Mouse (Mus musculus) MEL (cell line): ENCODE measurements at regions not wholly inside any gene's neighbourhood (a gene's known extent, or its start where the extent isn't known, plus 50 kb on each side); places are given as distances from the start of the nearest gene placed in this dataset.

Experiments
- DNase-seq: peaks from one replicate; pipeline ENCODE4 v3.0.0; 2011; ENCODE audit warnings: low read depth, low spot score
- H3K27ac ChIP-seq: 2 replicates; pipeline ENCODE4 v1.5.1; 2012; ENCODE audit warnings: low read depth, mild to moderate bottlenecking, control low read depth, low read length, moderate library complexity; ENCODE audit not compliant: control insufficient read depth
- H3K27me3 ChIP-seq, 2 experiments: fragments of 150-350 bp in 1 of 2; sonication (generic) in 1 of 2; 2 replicates each; pipeline ENCODE4 v1.6.1; 2012; ENCODE audit warnings: low read length in 2 of 2, mild to moderate bottlenecking in 2 of 2, improper control_type of control experiment in 1 of 2, moderate library complexity in 1 of 2; ENCODE audit not compliant: insufficient read depth in 2 of 2, control insufficient read depth in 1 of 2
- H3K36me3 ChIP-seq, 2 experiments: 2 replicates each; pipeline ENCODE4 v1.6.1; 2012 to 2014; ENCODE audit warnings: low read length in 2 of 2, improper control_type of control experiment in 1 of 2, inconsistent platforms in 1 of 2, mild to moderate bottlenecking in 1 of 2; ENCODE audit not compliant: insufficient read depth in 2 of 2, control insufficient read depth in 1 of 2
- H3K4me1 ChIP-seq, 2 experiments: fragments of 150-350 bp in 1 of 2; sonication (generic) in 1 of 2; 2 replicates each; pipeline ENCODE4 v1.6.1; 2012; ENCODE audit warnings: low read length in 2 of 2, improper control_type of control experiment in 1 of 2, mild to moderate bottlenecking in 1 of 2; ENCODE audit not compliant: insufficient read depth in 2 of 2, control insufficient read depth in 1 of 2
- H3K4me3 ChIP-seq, 2 experiments: fragments of 150-350 bp in 1 of 2; sonication (generic) in 1 of 2; 2 replicates each; pipeline ENCODE4 v1.5.1; 2012; ENCODE audit warnings: low read depth in 2 of 2, low read length in 2 of 2, mild to moderate bottlenecking in 2 of 2, moderate library complexity in 2 of 2, control low read depth in 1 of 2, improper control_type of control experiment in 1 of 2; ENCODE audit not compliant: control insufficient read depth in 1 of 2, insufficient read depth in 1 of 2
- H3K79me2 ChIP-seq: 2 replicates; pipeline ENCODE4 v1.6.1; 2012; ENCODE audit warnings: mild to moderate bottlenecking, low read length, moderate library complexity; ENCODE audit not compliant: control insufficient read depth, poor library complexity, insufficient read depth
- H3K9ac ChIP-seq: 2 replicates; pipeline ENCODE4 v1.6.1; 2012; ENCODE audit warnings: low read depth, mild to moderate bottlenecking, control low read depth, low read length, moderate library complexity; ENCODE audit not compliant: control insufficient read depth, poor library complexity, severe bottlenecking
- H3K9me3 ChIP-seq: fragments of 150-350 bp; sonication (generic); replicated peaks from 2 replicates; pipeline ENCODE4 v1.6.1; 2012; ENCODE audit warnings: mild to moderate bottlenecking, low read length, improper control_type of control experiment, moderate library complexity; ENCODE audit not compliant: insufficient read depth
- BHLHE40 ChIP-seq: IDR thresholded peaks from 2 replicates; pipeline ENCODE4 v1.6.1; 2012; ENCODE audit warnings: low read depth, mild to moderate bottlenecking, inconsistent platforms, low read length, improper control_type of control experiment, borderline replicate concordance
- CHD1 ChIP-seq: IDR thresholded peaks from 2 replicates; pipeline ENCODE4 v1.6.1; 2012; ENCODE audit warnings: low read depth, mild to moderate bottlenecking, inconsistent platforms, low read length, improper control_type of control experiment
- ETS1 ChIP-seq: IDR thresholded peaks from 2 replicates; pipeline ENCODE4 v1.6.1; 2012; ENCODE audit warnings: low read depth, mild to moderate bottlenecking, inconsistent platforms, low read length, improper control_type of control experiment, moderate library complexity
- GABPA ChIP-seq: IDR thresholded peaks from 2 replicates; pipeline ENCODE4 v1.6.1; 2012; ENCODE audit warnings: low read depth, mild to moderate bottlenecking, inconsistent platforms, low read length, improper control_type of control experiment, moderate library complexity
- GATA1 ChIP-seq: IDR thresholded peaks from 2 replicates; pipeline ENCODE4 v1.6.1; 2011; ENCODE audit warnings: low read depth, low read length, improper control_type of control experiment
- HCFC1 ChIP-seq: IDR thresholded peaks from 2 replicates; pipeline ENCODE4 v1.6.1; 2012; ENCODE audit warnings: low read depth, mild to moderate bottlenecking, inconsistent platforms, low read length, improper control_type of control experiment, moderate library complexity
- JUND ChIP-seq: IDR thresholded peaks from 2 replicates; pipeline ENCODE4 v1.6.1; 2011; ENCODE audit warnings: low read depth, mild to moderate bottlenecking, improper control_type of control experiment, low read length
- KAT2A ChIP-seq: conservative IDR thresholded peaks from 2 replicates; pipeline ENCODE4 v1.6.1; 2012; ENCODE audit warnings: low read depth, low read length, improper control_type of control experiment, inconsistent platforms
- MAFK ChIP-seq: IDR thresholded peaks from 2 replicates; pipeline ENCODE4 v1.6.1; 2011; ENCODE audit warnings: low read depth, mild to moderate bottlenecking, low read length, improper control_type of control experiment, borderline replicate concordance
- MAX ChIP-seq: IDR thresholded peaks from 2 replicates; pipeline ENCODE4 v1.6.1; 2011; ENCODE audit warnings: low read length, improper control_type of control experiment
- MAZ ChIP-seq: IDR thresholded peaks from 2 replicates; pipeline ENCODE4 v1.6.1; 2012; ENCODE audit warnings: low read depth, mild to moderate bottlenecking, inconsistent platforms, low read length, improper control_type of control experiment
- MEF2A ChIP-seq: IDR thresholded peaks from 2 replicates; pipeline ENCODE4 v1.6.1; 2014; ENCODE audit warnings: low read depth, mild to moderate bottlenecking, inconsistent platforms, low read length, improper control_type of control experiment; ENCODE audit not compliant: poor library complexity, insufficient replicate concordance, severe bottlenecking; ENCODE audit errors: extremely low read depth
- NRF1 ChIP-seq: IDR thresholded peaks from 2 replicates; pipeline ENCODE4 v1.6.1; 2014; ENCODE audit warnings: low read depth, mild to moderate bottlenecking, inconsistent platforms, low read length, improper control_type of control experiment, moderate library complexity; ENCODE audit not compliant: poor library complexity, insufficient read depth, severe bottlenecking
- POLR2AphosphoS2 ChIP-seq: IDR thresholded peaks from 2 replicates; pipeline ENCODE4 v1.6.1; 2011; ENCODE audit warnings: low read length, improper control_type of control experiment
- SIN3A ChIP-seq: IDR thresholded peaks from 2 replicates; pipeline ENCODE4 v1.6.1; 2012; ENCODE audit warnings: low read length, improper control_type of control experiment, inconsistent platforms
- SMC3 ChIP-seq: IDR thresholded peaks from 2 replicates; pipeline ENCODE4 v1.6.1; 2011; ENCODE audit warnings: low read depth, low read length, improper control_type of control experiment
- TAL1 ChIP-seq: IDR thresholded peaks from 2 replicates; pipeline ENCODE4 v1.6.1; 2012; ENCODE audit warnings: mild to moderate bottlenecking, inconsistent platforms, low read length, moderate library complexity, mixed read lengths
- TBP ChIP-seq: IDR thresholded peaks from 2 replicates; pipeline ENCODE4 v1.8.0; 2011; ENCODE audit warnings: low read depth, low read length, improper control_type of control experiment
- ZKSCAN1 ChIP-seq: IDR thresholded peaks from 2 replicates; pipeline ENCODE4 v1.6.1; 2012; ENCODE audit warnings: low read depth, mild to moderate bottlenecking, inconsistent platforms, low read length, improper control_type of control experiment, moderate library complexity
- ZMIZ1 ChIP-seq: IDR thresholded peaks from 2 replicates; pipeline ENCODE4 v1.6.1; 2012; ENCODE audit warnings: low read depth, mild to moderate bottlenecking, inconsistent platforms, low read length, improper control_type of control experiment, moderate library complexity
- ZNF384 ChIP-seq: IDR thresholded peaks from 2 replicates; pipeline ENCODE4 v1.6.1; 2012; ENCODE audit warnings: low read depth, mild to moderate bottlenecking, inconsistent platforms, low read length, improper control_type of control experiment

DNA sequence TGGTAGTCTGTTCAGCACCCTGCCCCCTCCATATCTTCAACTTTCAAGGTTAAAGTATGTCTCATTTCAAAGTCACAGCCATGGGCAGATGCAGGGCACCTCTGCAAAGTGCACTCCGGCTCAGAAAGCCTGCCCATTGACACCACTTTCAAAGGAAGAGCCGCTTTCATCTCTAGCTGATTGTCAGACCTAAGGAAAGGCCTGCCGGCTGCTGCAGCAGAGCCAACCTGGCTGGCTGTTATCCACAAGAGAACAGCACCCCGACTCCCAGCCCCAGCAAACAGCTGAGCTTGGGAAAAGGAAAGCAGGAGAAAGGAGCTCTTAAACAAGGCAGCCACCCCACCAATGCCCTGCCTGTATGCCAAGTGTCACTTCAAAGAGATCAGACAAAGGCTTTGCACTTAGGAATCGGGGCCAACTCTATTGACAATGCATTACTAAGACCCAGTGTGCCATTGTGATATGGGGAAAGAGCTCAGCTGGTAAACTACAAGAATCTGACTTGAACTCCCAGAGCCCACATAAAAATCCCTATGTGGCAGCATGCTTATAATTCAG, 357.3 kb upstream of the Arid1b start:
- peaks cover 0 to 4% of the 10 kb centered on the region in 2 experiments; a peak in 3 of 4 replicates for H3K27me3 ChIP-seq
- no peaks in the 10 kb centered on the region for H3K4me1 ChIP-seq
- no peak for DNase-seq
- H3K27ac ChIP-seq: no peak overlapping the region
- H3K4me3 ChIP-seq: no peak overlapping the region
- H3K9me3 ChIP-seq: no peaks in the 10 kb centered on the region
- TF ChIP-seq TAL1: no peak
- TF ChIP-seq HCFC1: no peak
- no peak for TF ChIP-seq BHLHE40
- TF ChIP-seq GABPA: no peak
- no peak for TF ChIP-seq KAT2A
- TF ChIP-seq SIN3A: no peak
- TF ChIP-seq JUND: no peak
- TF ChIP-seq POLR2AphosphoS2: no peak
- TF ChIP-seq MEF2A: no peak
- no peak for TF ChIP-seq ZKSCAN1
- TF ChIP-seq MAFK: no peak
- no peak for TF ChIP-seq SMC3
- TF ChIP-seq ZMIZ1: no peak
- TF ChIP-seq CHD1: no peak
- no peak overlapping the region for H3K9ac ChIP-seq
- H3K79me2 ChIP-seq: no peaks in the 10 kb centered on the region
- H3K36me3 ChIP-seq: no peaks in the 10 kb centered on the region

DNA sequence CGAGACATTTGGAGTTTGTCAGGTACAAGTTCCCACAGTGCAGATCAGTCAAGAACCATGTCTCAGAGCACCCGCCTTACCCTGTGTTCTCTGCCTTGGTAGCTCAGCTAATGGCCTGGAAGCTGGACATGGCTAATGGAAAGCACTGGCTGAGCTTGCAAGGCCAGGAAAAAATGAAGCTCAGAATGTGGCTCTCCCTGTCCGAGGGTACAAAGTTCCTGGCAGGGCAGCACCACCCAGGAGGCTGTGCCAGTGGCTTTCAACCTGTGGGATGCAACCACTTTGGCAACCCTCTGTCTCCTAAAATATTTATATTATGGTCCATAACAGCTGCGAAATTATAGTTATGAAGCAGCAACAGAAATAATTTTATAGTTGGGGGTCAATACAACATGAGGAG, 354.6 kb upstream of the Arid1b start:
- Histone ChIP-seq H3K4me1 (peaks cover 0 to under 1% of the 10 kb centered on the region in 2 experiments; a peak in 1 of 4 replicates), H3K27ac (no peak overlapping the region), H3K36me3 (no peaks in the 10 kb centered on the region), H3K9ac (no peak overlapping the region), H3K27me3 (peaks cover 0 to 4% of the 10 kb centered on the region in 2 experiments; a peak in 3 of 4 replicates), H3K4me3 (no peak overlapping the region), H3K9me3 (no peaks in the 10 kb centered on the region), H3K79me2 (no peaks in the 10 kb centered on the region)
- DNase-seq: no peak
- TF ChIP-seq MAZ (no peak), MAX (no peak), JUND (no peak), TBP (no peak), ETS1 (no peak), GATA1 (no peak), POLR2AphosphoS2 (no peak), NRF1 (no peak), GABPA (no peak), ZNF384 (no peak), ZMIZ1 (no peak), SMC3 (no peak)
